Mouse (Mus musculus): ENCODE measurements around the gene Fam234a. TPM values are rescaled to one million over a fixed set of nuclear protein-coding genes. Genes with fewer than 3 reads are reported as not detected.
"Not testable (repeated sequence)": the region's sequence is repeated elsewhere in the genome, so short reads cannot be mapped to it uniquely, and the experiment has no call there.

The Fam234a gene
- total RNA-seq, 4 experiments from 2014 or later = 21.9 to 23.3 (median 22.3) TPM

- no peak for DNase-seq (ENCODE audit: low spot score in 2 of 2)
Measured at GRCm38 (mm10) chr17:26235077-26235815, 8.8 kb downstream of the Fam234a start.

- no peak for DNase-seq (ENCODE audit: low spot score in 2 of 2)
Measured at GRCm38 (mm10) chr17:26234386-26234785, 9.7 kb downstream of the Fam234a start.

GRCm38 (mm10) chr17:26232863-26233262, 11.2 kb downstream of the Fam234a start:
- no peak for DNase-seq (ENCODE audit: low spot score in 2 of 2)

GRCm38 (mm10) chr17:26231156-26231555, 12.9 kb downstream of the Fam234a start:
- no peak for DNase-seq (ENCODE audit: low spot score in 2 of 2)

GRCm38 (mm10) chr17:26229776-26230175, 14.3 kb downstream of the Fam234a start:
- no peak for DNase-seq (ENCODE audit: low spot score in 2 of 2)

GRCm38 (mm10) chr17:26225150-26225549, 18.9 kb downstream of the Fam234a start:
- DNase-seq (ENCODE audit: low spot score in 2 of 2) = no peak

GRCm38 (mm10) chr17:26221508-26221907, 22.5 kb downstream of the Fam234a start:
- no peak for DNase-seq (ENCODE audit: low spot score in 2 of 2)

GRCm38 (mm10) chr17:26212681-26213080, 31.4 kb downstream of the Fam234a start:
- DNase-seq (ENCODE audit: low spot score in 2 of 2) = no peak

- no peak for DNase-seq (ENCODE audit: low spot score in 2 of 2)
Measured at GRCm38 (mm10) chr17:26212241-26212640, 31.8 kb downstream of the Fam234a start.

GRCm38 (mm10) chr17:26207686-26208085, 36.4 kb downstream of the Fam234a start, which contains the start of gene Arhgdig:
Gene Arhgdig, minus strand, starts transcription at chr17:26207786.
- no peak for DNase-seq (ENCODE audit: low spot score in 2 of 2)

- no peak for DNase-seq (ENCODE audit: low spot score in 2 of 2)
Measured at GRCm38 (mm10) chr17:26206392-26206791, 37.6 kb downstream of the Fam234a start.

GRCm38 (mm10) chr17:26204766-26205165, 39.3 kb downstream of the Fam234a start:
- no peak for DNase-seq (ENCODE audit: low spot score in 2 of 2)

- peak; percentile 64 to 67 for DNase-seq (ENCODE audit: low spot score in 2 of 2)
Measured at GRCm38 (mm10) chr17:26203321-26203811, 40.7 kb downstream of the Fam234a start.

- peak in 1 of 2 experiments; percentile 43 for DNase-seq (ENCODE audit: low spot score in 2 of 2)
Measured at GRCm38 (mm10) chr17:26202737-26203136, 41.3 kb downstream of the Fam234a start, which contains the start of gene Rgs11. Gene Rgs11, plus strand, starts transcription at chr17:26202951.

GRCm38 (mm10) chr17:26201998-26202397, 42.0 kb downstream of the Fam234a start:
- DNase-seq (ENCODE audit: low spot score in 2 of 2) = no peak

- peak in 1 of 2 experiments; percentile 37 for DNase-seq (ENCODE audit: low spot score in 2 of 2)
Measured at GRCm38 (mm10) chr17:26200831-26201705, 43.0 kb downstream of the Fam234a start.

- no peak for DNase-seq (ENCODE audit: low spot score in 2 of 2)
Measured at GRCm38 (mm10) chr17:26198892-26199291, 45.1 kb downstream of the Fam234a start, which contains the start of gene Pdia2. Gene Pdia2, minus strand, starts transcription at chr17:26199087.

GRCm38 (mm10) chr17:26192481-26193190, 51.4 kb downstream of the Fam234a start:
- no peak for DNase-seq (ENCODE audit: low spot score in 2 of 2)

- not testable (repeated sequence) for DNase-seq (ENCODE audit: low spot score in 2 of 2)
Measured at GRCm38 (mm10) chr17:26191486-26191885, 52.6 kb downstream of the Fam234a start.

GRCm38 (mm10) chr17:26188091-26188805, 55.8 kb downstream of the Fam234a start:
- DNase-seq (ENCODE audit: low spot score in 2 of 2) = no peak

GRCm38 (mm10) chr17:26187592-26187991, 56.5 kb downstream of the Fam234a start:
- no peak for DNase-seq (ENCODE audit: low spot score in 2 of 2)
